Mouse (Mus musculus) C2C12 (cell line): ENCODE measurements around the gene Col4a4. TPM values are rescaled to one million over a fixed set of nuclear protein-coding genes. Genes with fewer than 3 reads are reported as not detected.

Source experiments
- H3K27me3 ChIP-seq: one replicate; pipeline ENCODE4 v1.6.1; 2011; ENCODE audit not compliant: control insufficient read depth, insufficient read depth, insufficient read length
- H3K36me3 ChIP-seq: one replicate; pipeline ENCODE4 v1.6.1; 2011; ENCODE audit not compliant: control insufficient read depth, insufficient read depth
- H3K4me3 ChIP-seq: one replicate; pipeline ENCODE4 v1.5.1; 2011; ENCODE audit warnings: mild to moderate bottlenecking, control low read depth; ENCODE audit not compliant: poor library complexity, insufficient read depth, severe bottlenecking
- H3K79me2 ChIP-seq: one replicate; pipeline ENCODE4 v1.6.1; 2011; ENCODE audit not compliant: control insufficient read depth, insufficient read depth
- H3K79me3 ChIP-seq: one replicate; pipeline ENCODE4 v1.6.1; 2011; ENCODE audit warnings: low read depth, control low read depth
- H3ac ChIP-seq: one replicate; pipeline ENCODE3; 2011; ENCODE audit warnings: low read depth; ENCODE audit not compliant: control insufficient read depth, insufficient read length
- CEBPB ChIP-seq: IDR thresholded peaks from one replicate; pipeline ENCODE4 v1.6.1; 2011; ENCODE audit warnings: low read depth, mild to moderate bottlenecking, control low read depth, moderate library complexity
- CTCF ChIP-seq: IDR thresholded peaks from one replicate; pipeline ENCODE4 v1.5.1; 2011; ENCODE audit not compliant: control insufficient read depth, insufficient read depth, insufficient read length
- FOSL1 ChIP-seq: IDR thresholded peaks from one replicate; pipeline ENCODE4 v1.8.0; 2011; ENCODE audit warnings: mild to moderate bottlenecking, low read length; ENCODE audit not compliant: poor library complexity, insufficient read depth, severe bottlenecking
- MAX ChIP-seq: IDR thresholded peaks from one replicate; pipeline ENCODE4 v1.6.1; 2011; ENCODE audit warnings: mild to moderate bottlenecking, control low read depth
- MYOD1 ChIP-seq: IDR thresholded peaks from one replicate; pipeline ENCODE4 v1.6.1; 2011; ENCODE audit warnings: low read depth; ENCODE audit not compliant: control insufficient read depth, insufficient read length
- MYOG ChIP-seq: IDR thresholded peaks from one replicate; pipeline ENCODE4 v1.6.1; 2011; ENCODE audit not compliant: control insufficient read depth, insufficient read length; ENCODE audit errors: extremely low read depth
- USF1 ChIP-seq: IDR thresholded peaks from one replicate; pipeline ENCODE4 v1.6.1; 2011; ENCODE audit warnings: low read depth, mild to moderate bottlenecking, control low read depth, moderate library complexity
- polyA plus RNA-seq: library from polyadenylated mRNA; unstranded; fragments of >200 nt; fragmentation: generic; extraction: Trizol; gene quantifications from one replicate; pipeline ENCODE4 v1.2.1, GENCODE M21; 2012; ENCODE audit warnings: missing spikeins

Col4a4 gene
- polyA plus RNA-seq, 1 experiment: 0.02 TPM

GRCm38 (mm10) chr1:82554443-82554850 lies 32.2 kb downstream of the Col4a4 start:
- peaks cover 4% of the 10 kb centered on the region for H3K27me3 ChIP-seq
- H3K79me2 ChIP-seq: no peaks in the 10 kb centered on the region
- no peak for TF ChIP-seq MYOG
- no peak for TF ChIP-seq USF1
- TF ChIP-seq FOSL1: no peak
- TF ChIP-seq CTCF: no peak
- no peak for TF ChIP-seq MAX
- no peak for TF ChIP-seq MYOD1
- TF ChIP-seq CEBPB: no peak
- no peak overlapping the region for H3ac ChIP-seq
- no peaks in the 10 kb centered on the region for H3K36me3 ChIP-seq
- no peaks in the 10 kb centered on the region for H3K79me3 ChIP-seq
- no peak overlapping the region for H3K4me3 ChIP-seq

GRCm38 (mm10) chr1:82545199-82545960 lies 41.3 kb downstream of the Col4a4 start:
- Histone ChIP-seq H3K36me3 (no peaks in the 10 kb centered on the region), H3K4me3 (no peak overlapping the region), H3ac (no peak overlapping the region), H3K79me3 (no peaks in the 10 kb centered on the region), H3K27me3 (no peaks in the 10 kb centered on the region), H3K79me2 (no peaks in the 10 kb centered on the region)
- TF ChIP-seq MYOD1: no peak
- no peak for TF ChIP-seq USF1
- TF ChIP-seq CTCF: no peak
- no peak for TF ChIP-seq CEBPB
- no peak for TF ChIP-seq MAX
- no peak for TF ChIP-seq FOSL1
- no peak for TF ChIP-seq MYOG

DNA sequence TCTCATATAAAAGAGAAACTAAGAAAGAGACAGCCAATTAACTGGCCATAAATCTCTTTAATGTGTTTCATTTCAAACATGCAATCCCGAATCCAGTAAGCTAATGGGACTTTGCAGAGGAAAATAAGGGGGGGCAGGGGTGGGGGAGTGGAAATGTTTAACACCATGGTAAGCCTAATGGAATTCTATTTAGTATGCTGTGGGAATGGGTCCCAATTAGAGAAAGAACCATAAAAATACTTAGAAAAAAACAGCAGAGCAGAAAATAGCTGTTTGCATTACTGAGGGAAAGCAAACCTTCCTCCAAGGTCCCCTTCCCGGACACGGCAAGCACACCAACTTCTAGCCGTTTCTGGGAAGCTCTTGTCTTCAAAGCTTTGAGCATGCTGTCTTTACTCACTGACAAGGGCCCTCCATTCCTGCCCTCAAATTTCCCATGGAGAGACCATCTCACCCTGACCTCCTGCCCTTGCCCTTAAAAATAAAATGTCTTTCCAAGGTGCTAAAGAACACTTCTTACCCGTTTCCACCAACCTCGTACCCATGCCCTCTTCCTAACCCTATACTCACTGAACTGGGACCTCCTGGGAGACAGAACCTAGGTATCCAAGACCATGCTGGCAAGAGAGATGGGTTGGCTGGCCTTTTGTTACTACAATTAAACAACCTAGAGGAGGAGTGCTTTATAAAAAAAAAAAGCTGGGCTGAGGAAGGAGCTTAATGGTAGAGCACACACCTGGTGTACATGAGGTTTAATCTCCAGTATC lies 42.0 kb downstream of the Col4a4 start:
- Histone ChIP-seq H3ac (no peak overlapping the region), H3K79me3 (no peaks in the 10 kb centered on the region), H3K27me3 (no peaks in the 10 kb centered on the region), H3K36me3 (no peaks in the 10 kb centered on the region), H3K4me3 (no peak overlapping the region), H3K79me2 (no peaks in the 10 kb centered on the region)
- TF ChIP-seq USF1: no peak

DNA sequence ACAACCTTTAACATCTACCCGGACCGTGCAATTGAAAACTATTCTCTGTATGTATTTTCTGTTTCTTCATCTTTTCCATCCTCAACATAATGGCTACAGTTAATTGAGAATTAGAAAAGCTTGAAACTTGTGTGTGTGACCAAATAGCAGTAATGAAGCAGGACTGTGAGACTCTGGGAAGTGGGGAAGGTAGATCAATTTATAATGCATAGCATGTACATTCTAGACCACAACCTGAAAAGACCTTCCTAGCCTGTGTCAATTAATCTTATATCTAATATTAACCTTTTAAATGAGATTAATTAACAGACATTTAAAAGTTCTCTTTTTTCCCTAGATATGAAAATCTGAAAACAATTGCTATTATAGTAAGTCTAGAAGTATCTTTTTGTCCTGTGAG lies 42.7 kb downstream of the Col4a4 start:
- Histone ChIP-seq H3K79me3 (no peaks in the 10 kb centered on the region), H3K36me3 (no peaks in the 10 kb centered on the region), H3K79me2 (no peaks in the 10 kb centered on the region), H3ac (no peak overlapping the region), H3K27me3 (no peaks in the 10 kb centered on the region), H3K4me3 (no peak overlapping the region)
- TF ChIP-seq MYOD1: no peak
- TF ChIP-seq USF1: no peak
- TF ChIP-seq CTCF: no peak
- no peak for TF ChIP-seq MAX
- no peak for TF ChIP-seq MYOG
- no peak for TF ChIP-seq FOSL1
- TF ChIP-seq CEBPB: no peak

DNA sequence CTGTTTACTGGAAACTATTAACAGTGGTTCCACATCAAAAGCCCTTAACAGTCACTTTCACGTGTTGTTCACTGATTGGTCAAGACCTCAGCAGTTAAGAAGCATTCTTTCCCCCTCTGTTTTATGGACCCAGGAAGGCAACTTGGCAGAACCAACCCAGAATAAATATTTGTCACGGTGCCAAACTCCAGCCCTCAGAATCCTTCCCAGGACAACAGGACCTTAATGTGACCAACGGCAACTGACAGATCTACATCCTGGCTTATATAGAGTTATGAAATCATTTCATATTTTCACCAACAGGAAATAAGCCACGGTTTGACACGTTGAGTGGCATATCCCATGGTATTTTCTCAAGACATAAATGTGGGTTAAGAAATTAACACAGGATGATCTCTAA lies 46.6 kb downstream of the Col4a4 start:
- Histone ChIP-seq H3K79me2 (no peaks in the 10 kb centered on the region), H3K4me3 (no peak overlapping the region), H3K36me3 (no peaks in the 10 kb centered on the region), H3ac (no peak overlapping the region), H3K27me3 (no peaks in the 10 kb centered on the region), H3K79me3 (no peaks in the 10 kb centered on the region)
- TF ChIP-seq MYOG (no peak), USF1 (no peak), MAX (no peak), FOSL1 (no peak), CTCF (no peak), CEBPB (no peak), MYOD1 (no peak)

GRCm38 (mm10) chr1:82537848-82538247 lies 48.8 kb downstream of the Col4a4 start:
- no peak overlapping the region for H3K4me3 ChIP-seq

More at GRCm38 (mm10) chr1:82537848-82538247, 48.8 kb downstream of the Col4a4 start:
- Histone ChIP-seq H3ac (no peak overlapping the region), H3K79me2 (no peaks in the 10 kb centered on the region), H3K36me3 (no peaks in the 10 kb centered on the region), H3K27me3 (no peaks in the 10 kb centered on the region), H3K79me3 (no peaks in the 10 kb centered on the region)
- TF ChIP-seq FOSL1 (no peak), MYOD1 (no peak), USF1 (no peak), MAX (no peak)
